Mouse (Mus musculus) heart, adult 2 months (tissue): ENCODE results near the gene Eci1.
"Not testable (repeated sequence)": the region's sequence is repeated elsewhere in the genome, so short reads cannot be mapped to it uniquely, and the experiment has no call there.

ENCODE experiments used
- CTCF ChIP-seq: fragments of 200-600 bp; IDR thresholded peaks from 2 replicates; pipeline ENCODE4 v1.8.1; 2022; ENCODE audit warnings: antibody characterized with exemption, mild to moderate bottlenecking, moderate library complexity
- EP300 ChIP-seq: fragments of 200-500 bp; IDR thresholded peaks from 2 replicates; pipeline ENCODE4 v1.6.1; 2011; ENCODE audit warnings: low read depth, low read length, control low read depth; ENCODE audit not compliant: insufficient read depth

- not testable (repeated sequence) for TF ChIP-seq EP300, CTCF
Observed at GRCm38 (mm10) chr17:24425326-24425725, 1.1 kb upstream of the Eci1 start.
